Mouse (Mus musculus) limb, embryonic 13.5 days (tissue): ENCODE results near the gene Gm45062. TPM values are rescaled to one million over a fixed set of nuclear protein-coding genes. Genes with fewer than 3 reads are reported as not detected.
"Not testable (repeated sequence)": the region's sequence is repeated elsewhere in the genome, so short reads cannot be mapped to it uniquely, and the experiment has no call there.

Experiments
- ATAC-seq: fragments of 200-750 bp; cut with Nextera tagmentation; 2 replicates; pipeline ENCODE4 v1.8.0; 2017; ENCODE audit warnings: low read depth, moderate number of reproducible peaks, moderate TSS enrichment; ENCODE audit not compliant: low FRiP score
- H3K27ac ChIP-seq: fragments of 300-500 bp; sonication (generic); 2 replicates; pipeline ENCODE4 v1.5.1; 2015; ENCODE audit warnings: inconsistent platforms, mild to moderate bottlenecking, moderate library complexity
- H3K27me3 ChIP-seq: fragments of 300-500 bp; sonication (generic); 2 replicates; pipeline ENCODE4 v1.6.1; 2015; ENCODE audit warnings: mild to moderate bottlenecking, inconsistent platforms
- H3K36me3 ChIP-seq: fragments of 300-500 bp; sonication (generic); 2 replicates; pipeline ENCODE4 v1.6.1; 2015; ENCODE audit warnings: inconsistent platforms, mild to moderate bottlenecking, moderate library complexity
- H3K4me1 ChIP-seq: fragments of 300-500 bp; sonication (generic); 2 replicates; pipeline ENCODE4 v1.6.1; 2015; ENCODE audit warnings: inconsistent platforms
- H3K4me2 ChIP-seq: fragments of 300-500 bp; sonication (generic); replicated peaks from 2 replicates; pipeline ENCODE4 v1.6.1; 2015; ENCODE audit warnings: inconsistent platforms, mild to moderate bottlenecking, moderate library complexity
- H3K4me3 ChIP-seq: fragments of 300-500 bp; sonication (generic); 2 replicates; pipeline ENCODE4 v1.5.1; 2015; ENCODE audit warnings: moderate library complexity, mild to moderate bottlenecking, inconsistent platforms
- H3K9ac ChIP-seq: fragments of 300-500 bp; sonication (generic); 2 replicates; pipeline ENCODE4 v1.6.1; 2015; ENCODE audit warnings: mild to moderate bottlenecking, inconsistent platforms
- H3K9me3 ChIP-seq: fragments of 300-500 bp; sonication (generic); 2 replicates; pipeline ENCODE4 v1.6.1; 2016; ENCODE audit warnings: inconsistent platforms
- WGBS: fragments of 180-500 bp; shearing (Covaris S2); methylation state at CpG from one replicate; pipeline ENCODE4 v1.1.7; 2015; 5-methylcytosine and 5-hydroxymethylcytosine counted together
- polyA plus RNA-seq: library from polyadenylated mRNA; unstranded; fragments of >200 nt; fragmentation: Nextera tagmentation; extraction: Ambion mirVana; gene quantifications from 2 replicates; pipeline ENCODE4 v1.2.1, GENCODE M21; 2015

Gm45062 gene
- polyA plus RNA-seq, 1 experiment from 2014 or later: 15.5 TPM

- H3K9ac ChIP-seq: no peak overlapping the region
- H3K9me3 ChIP-seq: no peaks in the 10 kb centered on the region
- H3K4me2 ChIP-seq: no peak overlapping the region
- H3K27me3 ChIP-seq: no peaks in the 10 kb centered on the region
- 83% methylated on average over 4 of the region's 4 CpGs for WGBS
- no peak overlapping the region for H3K27ac ChIP-seq
- no peaks in the 10 kb centered on the region; the same call in 1 of the 2 replicates for H3K36me3 ChIP-seq
- no peak for ATAC-seq
- no peak overlapping the region for H3K4me3 ChIP-seq
- no peaks in the 10 kb centered on the region for H3K4me1 ChIP-seq
These were observed 272.0 kb downstream of the Gm45062 start for GRCm38 (mm10) chr6:8531104-8531894.

GRCm38 (mm10) chr6:8536944-8537343 is 277.7 kb downstream of the Gm45062 start:
- no peak for ATAC-seq

GRCm38 (mm10) chr6:8541531-8541930 is 282.3 kb downstream of the Gm45062 start:
- not testable (repeated sequence) for H3K4me3 ChIP-seq, H3K27me3 ChIP-seq, H3K27ac ChIP-seq, ATAC-seq, H3K9me3 ChIP-seq, H3K9ac ChIP-seq, H3K4me1 ChIP-seq, H3K4me2 ChIP-seq
- H3K36me3 ChIP-seq: peaks cover 17% of the 10 kb centered on the region
- WGBS: 96% methylated on average over 3 of the region's 4 CpGs

More at GRCm38 (mm10) chr6:8536944-8537343, 277.7 kb downstream of the Gm45062 start:
- Histone ChIP-seq H3K9ac (no peak overlapping the region), H3K4me2 (no peak overlapping the region), H3K27ac (no peak overlapping the region), H3K27me3 (no peaks in the 10 kb centered on the region), H3K4me1 (no peaks in the 10 kb centered on the region), H3K4me3 (no peak overlapping the region), H3K9me3 (no peaks in the 10 kb centered on the region), H3K36me3 (no peaks in the 10 kb centered on the region)
- 86% methylated on average over 2 of the region's 2 CpGs for WGBS

- WGBS: 95% methylated on average over 5 of the region's 5 CpGs
- no peaks in the 10 kb centered on the region for H3K27me3 ChIP-seq
- no peaks in the 10 kb centered on the region for H3K4me1 ChIP-seq
- no peaks in the 10 kb centered on the region for H3K9me3 ChIP-seq
- no peak overlapping the region for H3K27ac ChIP-seq
- no peak overlapping the region for H3K4me3 ChIP-seq
- no peak overlapping the region for H3K9ac ChIP-seq
- peaks cover 21% of the 10 kb centered on the region for H3K36me3 ChIP-seq
- H3K4me2 ChIP-seq: no peak overlapping the region
- ATAC-seq: no peak
These were observed 285.6 kb downstream of the Gm45062 start for GRCm38 (mm10) chr6:8544822-8545221.

- 93% methylated on average over 7 of the region's 7 CpGs for WGBS
These were observed 286.5 kb downstream of the Gm45062 start for GRCm38 (mm10) chr6:8545780-8546179.

GRCm38 (mm10) chr6:8551155-8551554 is 291.9 kb downstream of the Gm45062 start:
- Histone ChIP-seq H3K9me3 (no peaks in the 10 kb centered on the region), H3K36me3 (peaks cover 16% of the 10 kb centered on the region), H3K4me2 (no peak overlapping the region), H3K4me3 (no peak overlapping the region), H3K4me1 (no peaks in the 10 kb centered on the region), H3K27me3 (no peaks in the 10 kb centered on the region), H3K27ac (no peak overlapping the region), H3K9ac (no peak overlapping the region)
- WGBS: 86% methylated on average over 2 of the region's 2 CpGs
- no peak for ATAC-seq

More at GRCm38 (mm10) chr6:8545780-8546179, 286.5 kb downstream of the Gm45062 start:
- Histone ChIP-seq H3K36me3 (peaks cover 26% of the 10 kb centered on the region), H3K4me2 (no peak overlapping the region), H3K9ac (no peak overlapping the region), H3K27ac (no peak overlapping the region), H3K27me3 (no peaks in the 10 kb centered on the region), H3K4me1 (no peaks in the 10 kb centered on the region), H3K9me3 (no peaks in the 10 kb centered on the region), H3K4me3 (no peak overlapping the region)
- no peak for ATAC-seq

DNA sequence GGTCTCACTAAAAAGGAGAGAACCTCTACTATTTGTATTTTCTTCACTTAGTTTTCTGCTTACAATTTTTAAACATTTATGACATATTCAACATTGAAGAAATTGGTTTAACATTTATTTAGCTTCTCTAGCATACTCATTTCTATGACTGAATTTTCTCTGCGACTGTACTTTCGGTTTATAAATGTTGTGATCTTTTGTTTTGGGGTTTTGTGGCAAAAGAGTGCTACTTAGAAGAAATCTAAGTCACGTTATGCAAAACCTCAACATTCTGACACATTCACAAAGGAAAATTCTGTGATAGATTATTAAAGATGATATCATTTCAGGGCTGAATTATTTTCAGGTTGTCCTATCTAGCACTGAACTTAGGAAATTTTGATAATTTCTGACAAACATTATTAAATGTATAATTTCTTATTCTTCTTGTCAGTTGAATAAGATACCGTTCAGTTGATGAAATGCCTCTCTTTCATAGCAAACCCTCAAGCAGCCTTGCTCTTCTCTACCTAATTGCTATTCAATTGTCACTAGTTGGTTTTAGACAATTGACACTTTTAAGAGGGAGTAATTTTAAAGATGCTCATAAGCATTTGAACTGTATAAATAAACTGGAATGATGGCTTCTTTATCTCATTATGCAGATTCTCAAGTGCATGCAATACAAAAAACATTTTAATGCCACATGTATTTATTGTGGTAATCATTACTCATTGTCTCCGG is 297.8 kb downstream of the Gm45062 start:
- H3K4me1 ChIP-seq: no peaks in the 10 kb centered on the region
- WGBS: 93% methylated on average over 5 of the region's 5 CpGs
- H3K4me2 ChIP-seq: no peak overlapping the region
- no peak overlapping the region for H3K4me3 ChIP-seq
- H3K27me3 ChIP-seq: no peaks in the 10 kb centered on the region
- no peak overlapping the region for H3K9ac ChIP-seq
- H3K27ac ChIP-seq: no peak overlapping the region
- ATAC-seq: no peak
- no peaks in the 10 kb centered on the region for H3K9me3 ChIP-seq
- peaks cover 17% of the 10 kb centered on the region for H3K36me3 ChIP-seq

DNA sequence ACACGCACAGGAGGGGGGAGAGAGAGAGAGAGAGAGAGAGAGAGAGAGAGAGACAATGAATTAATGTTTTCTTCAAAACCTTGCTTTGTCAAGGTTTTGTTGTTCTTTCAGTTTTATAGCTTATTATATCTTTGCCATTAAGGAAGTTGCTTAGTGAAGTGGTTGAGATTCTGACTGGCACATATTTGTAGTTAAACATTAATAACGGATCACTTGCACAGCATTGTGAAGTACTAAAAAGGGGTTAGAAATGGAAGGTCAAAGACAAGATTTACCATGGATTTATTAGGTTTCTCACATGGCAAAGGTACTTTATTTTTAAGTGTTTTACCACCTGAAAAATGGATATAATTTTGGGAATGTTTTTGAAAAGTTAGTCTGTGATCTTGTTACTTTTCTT is 301.4 kb downstream of the Gm45062 start:
- Histone ChIP-seq H3K4me2 (no peak overlapping the region), H3K4me1 (no peaks in the 10 kb centered on the region), H3K36me3 (peaks cover 19% of the 10 kb centered on the region), H3K27ac (no peak overlapping the region), H3K27me3 (no peaks in the 10 kb centered on the region), H3K4me3 (no peak overlapping the region), H3K9me3 (no peaks in the 10 kb centered on the region), H3K9ac (no peak overlapping the region)
- ATAC-seq: no peak
- WGBS: 87% methylated on average over 2 of the region's 2 CpGs

DNA sequence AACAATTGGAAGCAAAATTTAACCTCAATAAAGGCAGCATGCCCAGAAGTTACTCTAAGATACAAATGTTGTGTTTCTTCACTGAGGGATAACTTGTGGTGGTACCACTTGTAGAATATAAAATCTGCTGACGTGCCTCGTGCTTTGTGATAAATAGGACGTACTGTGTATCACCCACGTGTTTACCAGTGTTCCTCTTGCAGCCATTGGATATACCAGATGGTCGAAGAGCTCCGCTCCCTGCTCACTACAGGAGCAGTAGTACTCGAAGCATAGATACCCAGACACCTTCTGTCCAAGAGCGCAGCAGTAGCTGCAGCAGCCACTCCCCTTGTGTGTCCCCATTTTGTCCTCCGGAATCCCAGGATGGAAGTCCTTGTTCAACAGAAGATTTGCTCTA is 323.1 kb downstream of the Gm45062 start:
- Histone ChIP-seq H3K36me3 (peaks cover 22% of the 10 kb centered on the region), H3K4me3 (no peak overlapping the region), H3K9ac (no peak overlapping the region), H3K27ac (no peak overlapping the region), H3K4me1 (no peaks in the 10 kb centered on the region), H3K4me2 (no peak overlapping the region), H3K9me3 (no peaks in the 10 kb centered on the region), H3K27me3 (no peaks in the 10 kb centered on the region)
- WGBS: 93% methylated on average over 9 of the region's 9 CpGs
- no peak for ATAC-seq

- no peaks in the 10 kb centered on the region for H3K27me3 ChIP-seq
- WGBS: 92% methylated on average over 3 of the region's 3 CpGs
- H3K9me3 ChIP-seq: no peaks in the 10 kb centered on the region
- H3K36me3 ChIP-seq: peaks cover 27% of the 10 kb centered on the region
- H3K4me3 ChIP-seq: no peak overlapping the region
- ATAC-seq: no peak
- no peak overlapping the region for H3K9ac ChIP-seq
- H3K4me2 ChIP-seq: no peak overlapping the region
- H3K4me1 ChIP-seq: no peaks in the 10 kb centered on the region
- H3K27ac ChIP-seq: no peak overlapping the region
These were observed 324.6 kb downstream of the Gm45062 start for GRCm38 (mm10) chr6:8583892-8584291.

GRCm38 (mm10) chr6:8591665-8592064 is 332.4 kb downstream of the Gm45062 start:
- H3K4me2 ChIP-seq: no peak overlapping the region
- H3K36me3 ChIP-seq: peaks cover 28% of the 10 kb centered on the region
- no peaks in the 10 kb centered on the region for H3K27me3 ChIP-seq
- no peak for ATAC-seq
- 91% methylated on average over 9 of the region's 9 CpGs for WGBS
- no peak overlapping the region for H3K9ac ChIP-seq
- no peaks in the 10 kb centered on the region for H3K9me3 ChIP-seq
- H3K27ac ChIP-seq: no peak overlapping the region
- H3K4me1 ChIP-seq: no peaks in the 10 kb centered on the region
- no peak overlapping the region for H3K4me3 ChIP-seq

DNA sequence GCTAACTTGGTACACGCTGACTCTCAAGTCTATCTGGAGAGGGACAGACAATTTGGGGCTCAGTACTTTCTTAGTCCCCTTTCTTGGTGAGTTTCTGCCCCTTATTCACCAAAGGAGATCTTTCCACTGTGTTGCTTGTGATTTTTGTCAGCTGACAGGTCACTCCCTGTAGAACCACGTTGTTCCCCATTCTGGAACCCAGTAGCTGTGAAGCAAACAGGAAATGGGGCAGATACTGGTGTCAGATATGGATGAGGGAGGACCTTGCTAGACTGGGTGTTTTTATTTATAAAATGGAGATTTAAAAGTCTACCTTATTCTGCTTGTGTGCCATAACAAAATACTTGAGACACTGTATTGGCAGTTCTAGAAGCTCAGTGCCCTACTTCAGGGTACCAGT is 358.1 kb downstream of the Gm45062 start:
- no peaks in the 10 kb centered on the region for H3K36me3 ChIP-seq
- no peak overlapping the region for H3K4me2 ChIP-seq
- H3K4me1 ChIP-seq: no peaks in the 10 kb centered on the region
- no peak overlapping the region for H3K4me3 ChIP-seq
- H3K27me3 ChIP-seq: no peaks in the 10 kb centered on the region
- H3K9me3 ChIP-seq: no peaks in the 10 kb centered on the region
- 79% methylated on average over 2 of the region's 2 CpGs for WGBS
- no peak overlapping the region for H3K9ac ChIP-seq
- H3K27ac ChIP-seq: no peak overlapping the region
- ATAC-seq: no peak
